Mouse (Mus musculus): ENCODE data around the gene Ppara.

The Ppara gene

DNA sequence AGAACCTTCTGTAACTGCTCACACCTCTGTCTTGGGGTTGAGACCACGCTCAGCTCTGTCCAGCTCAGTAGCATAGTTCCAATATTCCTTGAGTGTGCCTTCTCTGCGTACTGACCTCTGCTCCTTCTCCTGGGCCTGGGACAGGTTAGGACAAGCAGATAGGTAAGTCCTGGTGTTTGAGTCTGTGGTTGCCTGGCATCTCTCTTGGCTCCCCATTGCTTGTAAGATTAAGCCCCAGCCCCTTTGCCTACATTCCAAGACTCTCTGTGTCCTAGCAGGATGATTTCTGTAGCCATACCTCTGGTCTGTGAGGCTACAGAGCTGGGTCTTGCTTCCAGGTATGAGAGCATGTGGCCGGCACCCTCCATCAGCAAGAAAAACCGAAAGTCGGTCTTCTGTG, 6.6 kb upstream of the Ppara start:
- no peak for ATAC-seq (ENCODE audit: low TSS enrichment)

- ATAC-seq (ENCODE audit: low TSS enrichment), result no peak
Measured at GRCm38 (mm10) chr15:85729256-85729655, 5.5 kb upstream of the Ppara start.

- ATAC-seq (ENCODE audit: low TSS enrichment), result no peak
Measured at GRCm38 (mm10) chr15:85730027-85730426, 4.8 kb upstream of the Ppara start.

- ATAC-seq (ENCODE audit: low TSS enrichment), result no peak
Measured at GRCm38 (mm10) chr15:85731885-85732603, 2.7 kb upstream of the Ppara start.

DNA sequence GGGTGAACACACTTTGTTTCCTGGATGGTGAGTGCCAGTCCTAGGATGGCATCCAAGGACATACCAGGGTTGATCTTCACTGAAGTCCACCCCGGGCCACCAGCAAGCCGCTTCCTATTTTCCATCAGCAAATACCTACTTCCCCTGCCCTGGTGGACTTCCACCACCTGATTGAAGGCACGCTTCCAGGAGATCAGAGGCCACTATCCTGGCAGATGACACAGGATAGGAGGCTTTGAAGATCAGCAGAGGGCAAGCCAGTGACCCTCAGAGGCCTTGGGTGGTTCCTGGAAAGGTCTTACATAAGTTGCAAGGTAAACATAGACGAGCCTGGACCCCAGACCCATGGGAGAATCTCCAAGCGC, 2.2 kb upstream of the Ppara start:
- no peak for ATAC-seq (ENCODE audit: low TSS enrichment)

DNA sequence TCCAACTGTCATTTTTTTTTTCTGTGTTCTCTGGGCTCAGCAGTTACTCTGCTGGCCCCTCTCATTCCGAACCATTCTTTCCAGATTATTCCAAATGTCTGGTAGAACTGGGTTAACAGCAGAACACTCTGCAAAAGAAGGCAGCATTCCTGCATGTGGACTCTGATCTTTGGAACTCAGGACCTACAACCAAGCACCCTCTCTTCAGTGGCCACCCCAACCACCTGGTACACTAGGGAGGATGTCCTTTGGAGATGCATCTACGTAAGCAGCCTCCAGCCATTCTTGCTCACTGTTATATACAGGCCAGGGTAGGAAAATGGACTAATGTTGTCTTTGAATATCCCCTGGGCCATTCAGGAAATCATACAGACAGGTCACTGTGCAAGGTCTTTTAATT, 1.1 kb upstream of the Ppara start:
- no peak for ATAC-seq (ENCODE audit: low TSS enrichment)

DNA sequence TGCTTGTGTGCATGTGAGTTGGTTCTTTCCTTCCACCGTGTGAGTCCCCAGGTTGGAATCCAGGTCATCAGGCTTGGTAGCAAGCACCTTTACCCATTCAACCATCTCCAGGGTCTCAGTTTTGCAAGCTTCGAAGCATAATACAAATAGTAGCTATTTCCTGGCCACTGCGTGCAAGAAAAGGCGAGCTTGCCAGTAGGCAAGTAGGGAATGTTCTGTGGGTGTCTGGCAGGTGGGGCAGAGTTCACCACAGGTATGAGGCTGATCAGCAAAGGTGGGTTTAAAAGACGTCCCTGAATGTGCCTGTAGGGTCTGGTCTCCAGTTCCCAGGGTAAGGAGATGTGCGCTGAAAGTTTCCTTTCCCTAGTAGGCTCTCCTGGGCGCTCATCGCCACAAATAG, 635 bp upstream of the Ppara start:
- no peak for ATAC-seq (ENCODE audit: low TSS enrichment)

DNA sequence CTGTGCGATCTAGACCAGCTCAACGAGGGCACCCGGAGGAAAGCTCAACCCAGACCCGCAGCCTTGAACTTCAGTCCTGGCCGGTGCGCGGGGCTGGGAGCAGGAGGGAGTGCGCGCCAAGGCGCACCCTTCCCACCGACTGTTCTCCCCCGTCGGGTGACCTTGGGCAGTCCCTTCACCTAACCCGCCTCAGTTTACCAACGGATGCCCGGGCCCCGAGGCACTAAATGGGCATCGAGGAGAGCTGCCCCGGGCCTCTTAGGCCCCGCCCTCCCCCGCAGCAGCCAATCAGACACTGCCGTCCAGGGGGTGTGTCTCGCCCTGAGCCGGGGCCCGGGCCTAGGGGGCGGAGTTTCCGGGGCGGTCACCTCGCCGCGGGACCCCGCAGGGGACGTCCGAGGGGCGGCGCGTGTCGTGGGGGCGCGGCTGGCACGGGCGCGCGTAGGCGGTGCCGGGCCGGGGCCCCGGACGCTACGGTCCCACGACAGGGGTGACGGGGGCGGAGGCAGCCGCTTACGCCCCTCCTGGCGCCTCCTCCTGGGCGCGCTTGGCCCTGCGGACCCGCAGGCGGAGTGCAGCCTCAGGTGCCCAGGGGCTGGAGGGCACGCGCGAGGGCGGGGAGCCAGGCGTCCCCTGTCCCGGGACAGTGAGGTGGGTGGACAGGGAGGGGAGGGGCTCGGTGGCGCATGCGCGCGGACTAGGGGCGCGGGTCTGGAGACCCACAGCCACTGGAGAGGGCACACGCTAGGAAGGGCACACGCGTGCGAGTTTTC, 466 bp downstream of the Ppara start:
- 0 out of 2 replicates have a peak, but pooled peaks have one; percentile 55 for ATAC-seq (ENCODE audit: low TSS enrichment)

- ATAC-seq (ENCODE audit: low TSS enrichment), result no peak
Measured at GRCm38 (mm10) chr15:85735836-85736190, 1.0 kb downstream of the Ppara start.

DNA sequence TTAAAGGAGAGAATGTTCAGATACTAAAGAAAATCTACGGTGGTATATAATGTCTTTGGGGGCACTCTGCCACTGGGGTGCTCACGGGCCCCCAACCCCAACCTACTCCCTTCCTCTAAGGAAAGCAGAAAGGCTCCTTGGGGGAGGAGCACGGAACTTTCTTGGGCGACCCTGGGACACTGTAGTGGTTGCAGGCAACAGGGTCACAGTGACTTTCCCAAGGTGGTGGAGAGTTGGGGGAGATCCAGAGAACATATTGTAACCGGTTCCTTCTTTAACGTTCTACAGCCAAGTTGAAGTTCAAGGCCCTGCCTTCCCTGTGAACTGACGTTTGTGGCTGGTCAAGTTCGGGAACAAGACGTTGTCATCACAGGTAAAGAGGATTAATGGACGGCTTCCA, 1.7 kb downstream of the Ppara start:
- no peak for ATAC-seq (ENCODE audit: low TSS enrichment)

GRCm38 (mm10) chr15:85738416-85738815, 3.6 kb downstream of the Ppara start:
- no peak for ATAC-seq (ENCODE audit: low TSS enrichment)

- ATAC-seq (ENCODE audit: low TSS enrichment), result 0 out of 2 replicates have a peak, but pooled peaks have one; percentile 35
Measured at GRCm38 (mm10) chr15:85738939-85739338, 4.2 kb downstream of the Ppara start.

GRCm38 (mm10) chr15:85742608-85743007, 7.8 kb downstream of the Ppara start:
- no peak for ATAC-seq (ENCODE audit: low TSS enrichment)

DNA sequence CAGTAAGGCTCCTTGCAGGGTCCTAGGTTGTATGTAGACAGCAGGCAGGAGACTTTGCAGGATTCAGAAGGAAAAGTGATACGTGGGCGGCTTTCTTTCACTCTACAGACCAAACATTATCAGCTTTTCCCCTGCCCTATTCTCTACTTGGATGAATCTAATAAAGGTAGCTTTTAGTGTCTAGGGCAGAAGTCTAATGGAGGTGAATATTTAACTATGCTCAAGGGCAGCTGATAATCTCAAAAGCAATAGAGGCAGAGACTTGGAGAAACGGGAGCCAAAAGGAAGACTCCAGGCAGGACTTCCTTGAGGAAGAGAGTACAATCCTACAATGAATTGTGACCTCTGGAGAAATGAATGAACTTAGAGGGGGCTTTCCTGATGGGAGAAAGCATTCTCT, 9.2 kb downstream of the Ppara start:
- no peak for ATAC-seq (ENCODE audit: low TSS enrichment)

DNA sequence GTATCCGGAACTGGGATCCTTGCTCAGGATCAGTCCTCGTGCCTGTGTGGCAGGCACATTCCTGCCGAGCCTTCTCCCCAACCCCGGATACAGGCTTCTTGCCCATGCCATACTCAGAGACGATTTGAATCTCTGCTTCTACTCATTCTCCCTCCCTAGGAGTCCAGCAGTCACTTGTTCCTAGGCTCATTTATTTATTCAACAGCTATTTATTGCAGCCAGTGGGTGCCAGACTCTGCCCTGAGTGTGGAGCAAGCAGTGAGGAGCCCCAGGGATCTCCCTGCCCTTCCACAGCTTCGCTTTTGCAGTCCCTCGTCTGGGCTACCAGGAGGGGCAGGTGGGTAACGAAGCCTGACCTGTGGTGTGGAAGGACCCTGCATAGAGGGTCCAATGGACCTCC, 11.4 kb downstream of the Ppara start:
- ATAC-seq (ENCODE audit: low TSS enrichment), result no peak

DNA sequence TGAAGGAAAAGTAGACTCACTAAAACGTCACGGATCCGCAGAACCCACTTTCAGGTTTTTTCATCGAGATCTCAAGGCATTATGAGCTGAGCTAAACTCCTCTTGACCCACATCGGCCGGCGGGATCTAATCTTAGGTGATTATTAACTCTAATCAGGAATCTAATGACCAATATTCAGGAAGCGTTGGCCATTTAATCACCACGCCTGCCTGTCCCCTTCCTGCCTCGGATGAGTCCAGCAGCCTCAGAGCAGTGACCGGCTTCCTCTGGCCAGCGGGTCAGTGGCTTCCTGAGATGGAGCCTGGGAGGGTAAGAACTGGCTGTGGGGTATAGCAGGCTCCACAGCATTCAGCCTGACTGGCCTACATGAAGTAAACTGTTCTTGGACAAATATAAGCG, 11.9 kb downstream of the Ppara start:
- no peak for ATAC-seq (ENCODE audit: low TSS enrichment)

DNA sequence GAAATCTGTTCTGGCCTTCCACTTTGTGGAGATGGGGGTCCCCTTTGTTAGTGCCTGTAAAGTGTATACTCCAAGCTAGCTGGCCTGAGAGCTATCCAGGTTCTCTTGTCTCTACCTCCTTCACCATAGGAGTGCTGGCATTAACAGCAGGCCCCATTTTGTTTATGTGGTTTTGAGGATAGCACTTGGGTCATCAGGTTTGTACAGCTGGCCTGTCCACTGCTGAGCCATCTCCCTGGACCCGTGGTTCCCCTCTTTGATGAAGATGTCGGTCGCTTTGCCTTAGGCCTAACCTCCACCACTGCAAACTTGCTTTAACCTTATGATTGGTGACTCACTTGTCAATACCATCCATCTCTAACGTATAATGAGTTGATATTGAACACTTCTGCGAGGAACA, 13.2 kb downstream of the Ppara start:
- no peak for ATAC-seq (ENCODE audit: low TSS enrichment)

DNA sequence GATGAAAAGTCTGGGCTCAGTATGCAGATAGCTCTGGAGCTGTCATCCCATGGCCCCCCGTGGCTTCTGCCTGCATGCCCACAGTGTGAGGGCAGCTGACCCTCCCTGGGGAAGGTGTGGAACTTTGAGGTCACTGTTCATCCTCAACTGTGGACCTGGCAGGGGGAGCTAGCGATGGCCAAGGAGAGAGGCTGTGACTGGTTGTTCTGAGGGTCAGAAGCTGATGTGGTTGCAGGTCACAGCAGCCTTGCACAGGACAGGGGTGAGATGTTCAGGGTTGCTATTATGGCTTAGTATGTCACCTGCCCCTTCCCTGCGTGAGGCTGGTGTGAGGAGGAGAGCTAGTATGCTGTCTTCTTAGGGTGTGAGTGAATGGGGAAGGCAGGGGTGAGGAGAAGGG, 13.7 kb downstream of the Ppara start:
- no peak for ATAC-seq (ENCODE audit: low TSS enrichment)

- no peak for ATAC-seq (ENCODE audit: low TSS enrichment)
Measured at GRCm38 (mm10) chr15:85749141-85749540, 14.4 kb downstream of the Ppara start.

- no peak for ATAC-seq (ENCODE audit: low TSS enrichment)
Measured at GRCm38 (mm10) chr15:85750115-85750514, 15.3 kb downstream of the Ppara start.

DNA sequence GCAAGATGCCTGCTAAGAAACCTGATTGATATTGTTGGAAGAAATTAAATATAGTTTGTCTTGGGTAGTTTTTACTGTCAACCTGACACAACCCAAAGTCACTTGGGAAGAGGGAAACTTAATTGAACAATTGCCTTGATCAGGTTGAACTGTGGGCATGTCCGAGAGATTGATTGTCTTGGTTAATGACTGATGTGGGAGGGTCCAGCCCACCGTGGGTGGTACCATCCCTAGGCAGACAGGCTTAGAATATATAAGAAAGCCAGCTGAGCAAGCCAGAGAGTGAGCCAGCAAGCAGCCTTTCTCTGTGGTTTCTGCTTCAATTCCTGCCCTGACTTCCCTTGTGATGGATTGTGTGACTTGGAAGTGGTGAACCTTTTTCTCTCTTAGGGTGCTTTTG, 17.9 kb downstream of the Ppara start:
- ATAC-seq (ENCODE audit: low TSS enrichment), result no peak

DNA sequence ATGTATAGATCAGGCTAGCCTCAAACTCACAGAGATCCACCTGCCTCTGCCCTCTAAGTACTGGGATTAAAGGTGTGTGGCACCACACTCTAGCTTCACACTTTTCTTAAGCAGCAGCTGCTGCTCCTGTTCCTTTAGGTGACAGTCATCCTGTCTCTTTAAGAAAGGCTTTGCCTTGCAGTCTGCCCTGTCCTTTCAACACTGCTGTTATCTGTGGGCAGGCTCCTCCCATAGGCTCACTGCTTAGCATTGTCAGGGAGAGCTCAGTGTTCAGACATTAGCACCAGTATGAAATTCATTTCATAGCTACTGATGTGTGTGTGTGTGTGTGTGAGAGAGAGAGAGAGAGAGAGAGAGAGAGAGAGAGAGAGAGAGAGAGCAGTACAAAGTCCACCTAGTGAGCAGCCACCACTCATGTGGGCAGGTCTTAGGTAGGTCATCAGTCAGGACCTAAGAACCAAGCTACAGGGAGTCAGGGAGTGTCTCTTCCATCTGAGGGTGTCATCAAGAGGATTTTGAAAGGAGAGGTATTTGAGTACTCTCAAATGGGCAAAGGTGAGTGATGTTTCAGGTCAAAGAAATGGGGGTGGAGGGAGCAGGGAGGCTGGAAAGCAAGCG, 19.4 kb downstream of the Ppara start:
- ATAC-seq (ENCODE audit: low TSS enrichment), result no peak

DNA sequence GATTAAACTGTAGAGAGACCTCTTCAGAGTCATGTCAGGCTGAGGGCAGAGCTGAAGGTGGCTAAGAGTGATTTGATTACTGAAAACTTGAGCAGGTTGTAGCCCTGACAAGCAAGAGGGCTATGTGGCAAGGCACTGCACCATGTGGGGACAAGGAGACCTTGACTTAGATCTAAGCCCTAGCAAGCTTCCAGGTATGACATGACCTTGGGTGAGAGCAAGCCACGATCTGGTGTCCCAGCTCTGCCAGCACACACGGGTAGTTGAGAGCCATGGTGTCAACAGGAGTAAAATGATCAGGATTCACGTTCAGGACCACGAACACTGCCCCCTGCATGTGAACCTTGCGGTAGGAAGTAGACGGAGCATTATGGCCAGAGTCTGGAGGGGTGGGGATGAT, 20.4 kb downstream of the Ppara start:
- no peak for ATAC-seq (ENCODE audit: low TSS enrichment)

Data from frontal cortex, adult (tissue).